Mouse (Mus musculus) stomach, embryonic 16.5 days (tissue): ENCODE data around the gene Slc38a9. TPM values are rescaled to one million over a fixed set of nuclear protein-coding genes. Genes with fewer than 3 reads are reported as not detected.

ENCODE experiments used
- ATAC-seq: fragments of 200-750 bp; cut with Nextera tagmentation; 2 replicates; pipeline ENCODE4 v1.8.0; 2017; ENCODE audit warnings: moderate number of reproducible peaks, moderate TSS enrichment; ENCODE audit not compliant: insufficient read depth, low FRiP score
- H3K27ac ChIP-seq: fragments of 300-500 bp; sonication (generic); 2 replicates; pipeline ENCODE4 v1.5.1; 2014; ENCODE audit warnings: low read length
- H3K27me3 ChIP-seq: fragments of 300-500 bp; sonication (generic); 2 replicates; pipeline ENCODE4 v1.6.1; 2014; ENCODE audit warnings: low read length, control low read depth, mixed read lengths; ENCODE audit not compliant: control insufficient read depth, insufficient read depth
- H3K36me3 ChIP-seq: fragments of 300-500 bp; sonication (generic); 2 replicates; pipeline ENCODE4 v1.6.1; 2014; ENCODE audit warnings: low read length; ENCODE audit not compliant: control insufficient read depth, insufficient read depth
- H3K4me1 ChIP-seq: fragments of 300-500 bp; sonication (generic); 2 replicates; pipeline ENCODE4 v1.6.1; 2014; ENCODE audit warnings: low read length, control low read depth, mixed read lengths; ENCODE audit not compliant: control insufficient read depth, insufficient read depth
- H3K4me2 ChIP-seq: fragments of 300-500 bp; sonication (generic); 2 replicates; pipeline ENCODE4 v1.6.1; 2014; ENCODE audit warnings: low read depth, low read length, mixed read lengths
- H3K4me3 ChIP-seq: fragments of 300-500 bp; sonication (generic); replicated peaks from 2 replicates; pipeline ENCODE4 v1.5.1; 2014; ENCODE audit warnings: mild to moderate bottlenecking, low read length
- H3K9ac ChIP-seq: fragments of 300-500 bp; sonication (generic); 2 replicates; pipeline ENCODE4 v1.6.1; 2014; ENCODE audit warnings: low read length
- H3K9me3 ChIP-seq: fragments of 300-500 bp; sonication (generic); replicated peaks from 2 replicates; pipeline ENCODE4 v1.6.1; 2016; ENCODE audit warnings: low read length, control low read depth; ENCODE audit not compliant: control insufficient read depth
- WGBS: fragments of 180-500 bp; shearing (Covaris S2); extraction: QIAGEN DNeasy Blood & Tissue Kit; methylation state at CpG from one replicate; pipeline ENCODE4 v1.1.7; 2014; 5-methylcytosine and 5-hydroxymethylcytosine counted together
- polyA plus RNA-seq: library from polyadenylated mRNA; unstranded; fragments of >200 nt; fragmentation: Nextera tagmentation; extraction: Ambion mirVana; gene quantifications from 2 replicates; pipeline ENCODE4 v1.2.1, GENCODE M21; 2015

Gene Slc38a9
- polyA plus RNA-seq, 1 experiment from 2014 or later = 16.1 TPM

GRCm38 (mm10) chr13:112672797-112673196 lies 12.2 kb downstream of the Slc38a9 start:
- Histone ChIP-seq H3K27me3 (no peaks in the 10 kb centered on the region), H3K4me1 (no peaks in the 10 kb centered on the region), H3K9ac (no peak overlapping the region), H3K27ac (no peak overlapping the region), H3K4me2 (no peak overlapping the region), H3K9me3 (no peaks in the 10 kb centered on the region), H3K4me3 (no peak overlapping the region), H3K36me3 (no peaks in the 10 kb centered on the region)
- no peak for ATAC-seq
- 61% methylated on average over 6 of the region's 6 CpGs for WGBS

- WGBS = 7% methylated on average over 9 of the region's 9 CpGs
- no peaks in the 10 kb centered on the region for H3K4me1 ChIP-seq
- H3K36me3 ChIP-seq = no peaks in the 10 kb centered on the region
- H3K27me3 ChIP-seq = no peaks in the 10 kb centered on the region
- no peak overlapping the region for H3K9ac ChIP-seq
- H3K4me3 ChIP-seq = no peak overlapping the region
- no peaks in the 10 kb centered on the region for H3K9me3 ChIP-seq
- H3K27ac ChIP-seq = no peak overlapping the region
- ATAC-seq = peak; percentile 80
- 0 out of 2 replicates have a peak overlapping the region, but pooled peaks have one; percentile 9 for H3K4me2 ChIP-seq
Observed at GRCm38 (mm10) chr13:112673899-112674447, 13.4 kb downstream of the Slc38a9 start.

- H3K9ac ChIP-seq = no peak overlapping the region
- H3K4me1 ChIP-seq = no peaks in the 10 kb centered on the region
- H3K9me3 ChIP-seq = no peaks in the 10 kb centered on the region
- H3K27ac ChIP-seq = no peak overlapping the region
- H3K27me3 ChIP-seq = no peaks in the 10 kb centered on the region
- no peaks in the 10 kb centered on the region for H3K36me3 ChIP-seq
- no peak overlapping the region for H3K4me2 ChIP-seq
- WGBS = 85% methylated on average over 4 of the region's 4 CpGs
- H3K4me3 ChIP-seq = no peak overlapping the region
- no peak for ATAC-seq
Observed at GRCm38 (mm10) chr13:112678154-112678553, 17.6 kb downstream of the Slc38a9 start.

- no peaks in the 10 kb centered on the region for H3K36me3 ChIP-seq
- H3K4me1 ChIP-seq = no peaks in the 10 kb centered on the region
- H3K9me3 ChIP-seq = no peaks in the 10 kb centered on the region
- no peak overlapping the region for H3K4me3 ChIP-seq
- no peak overlapping the region for H3K27ac ChIP-seq
- H3K9ac ChIP-seq = no peak overlapping the region
- H3K4me2 ChIP-seq = no peak overlapping the region
- no peak for ATAC-seq
- 70% methylated on average over 2 of the region's 2 CpGs for WGBS
- H3K27me3 ChIP-seq = no peaks in the 10 kb centered on the region
Observed at GRCm38 (mm10) chr13:112683312-112683711, 22.8 kb downstream of the Slc38a9 start.

GRCm38 (mm10) chr13:112683970-112684369 lies 23.4 kb downstream of the Slc38a9 start:
- no peak overlapping the region for H3K4me2 ChIP-seq
- no peak overlapping the region for H3K4me3 ChIP-seq
- WGBS = 72% methylated on average over 6 of the region's 6 CpGs
- no peaks in the 10 kb centered on the region for H3K9me3 ChIP-seq
- H3K27ac ChIP-seq = no peak overlapping the region
- ATAC-seq = no peak
- H3K27me3 ChIP-seq = no peaks in the 10 kb centered on the region
- H3K9ac ChIP-seq = no peak overlapping the region
- H3K4me1 ChIP-seq = no peaks in the 10 kb centered on the region
- H3K36me3 ChIP-seq = no peaks in the 10 kb centered on the region

GRCm38 (mm10) chr13:112686155-112686554 lies 25.6 kb downstream of the Slc38a9 start:
- H3K27ac ChIP-seq = no peak overlapping the region
- no peak for ATAC-seq
- no peaks in the 10 kb centered on the region for H3K27me3 ChIP-seq
- H3K36me3 ChIP-seq = no peaks in the 10 kb centered on the region
- no peak overlapping the region for H3K9ac ChIP-seq
- WGBS = 40% methylated on average over 2 of the region's 2 CpGs
- no peaks in the 10 kb centered on the region for H3K4me1 ChIP-seq
- H3K4me2 ChIP-seq = no peak overlapping the region
- H3K4me3 ChIP-seq = no peak overlapping the region
- no peaks in the 10 kb centered on the region for H3K9me3 ChIP-seq

GRCm38 (mm10) chr13:112692870-112693553 lies 32.5 kb downstream of the Slc38a9 start:
- Histone ChIP-seq H3K4me1 (no peaks in the 10 kb centered on the region), H3K4me2 (no peak overlapping the region), H3K36me3 (peaks cover 4% of the 10 kb centered on the region; the same call in 1 of the 2 replicates), H3K9ac (no peak overlapping the region), H3K4me3 (no peak overlapping the region), H3K9me3 (peaks cover 4% of the 10 kb centered on the region), H3K27me3 (no peaks in the 10 kb centered on the region), H3K27ac (no peak overlapping the region)
- 87% methylated on average over 10 of the region's 10 CpGs for WGBS
- ATAC-seq = no peak

GRCm38 (mm10) chr13:112695526-112696240 lies 35.1 kb downstream of the Slc38a9 start:
- no peak for ATAC-seq
- Histone ChIP-seq H3K9me3 (peaks cover 4% of the 10 kb centered on the region), H3K4me2 (no peak overlapping the region), H3K27ac (no peak overlapping the region), H3K36me3 (peaks cover 4% of the 10 kb centered on the region; the same call in 1 of the 2 replicates), H3K27me3 (no peaks in the 10 kb centered on the region), H3K4me1 (no peaks in the 10 kb centered on the region), H3K4me3 (no peak overlapping the region), H3K9ac (no peak overlapping the region)
- WGBS = 94% methylated on average over 8 of the region's 8 CpGs

GRCm38 (mm10) chr13:112701256-112701655 lies 40.7 kb downstream of the Slc38a9 start:
- no peak for ATAC-seq
- H3K9me3 ChIP-seq = no peaks in the 10 kb centered on the region
- H3K4me2 ChIP-seq = no peak overlapping the region
- no peaks in the 10 kb centered on the region for H3K4me1 ChIP-seq
- H3K4me3 ChIP-seq = no peak overlapping the region
- 89% methylated on average over 8 of the region's 8 CpGs for WGBS
- no peak overlapping the region for H3K27ac ChIP-seq
- no peak overlapping the region for H3K9ac ChIP-seq
- H3K27me3 ChIP-seq = no peaks in the 10 kb centered on the region
- H3K36me3 ChIP-seq = no peaks in the 10 kb centered on the region
